Mouse (Mus musculus) megakaryocyte, adult 5-6 weeks (primary cell): ENCODE measurements around the gene Tha1. TPM values are rescaled to one million over a fixed set of nuclear protein-coding genes. Genes with fewer than 3 reads are reported as not detected.
A peak's percentile ranks its signal among the peaks of the same experiment; 100 is the strongest.
"Not testable (repeated sequence)": the region's sequence is repeated elsewhere in the genome, so short reads cannot be mapped to it uniquely, and the experiment has no call there.

Source experiments
- ATAC-seq: 2 replicates; pipeline ENCODE4 v1.8.0; 2016; ENCODE audit warnings: mild to moderate bottlenecking, inconsistent platforms; ENCODE audit not compliant: poor library complexity, severe bottlenecking
- total RNA-seq, 2 experiments: library from RNA; stranded (forward) in 1 of 2; stranded (reverse) in 1 of 2; fragments of 153-499, 151-499 nt in 1 of 2; fragments of 221-1000, 200-1000 nt in 1 of 2; gene quantifications; 2 replicates each; pipeline versions ENCODE4 v1.2.3 to v1.2.4; 2015 to 2017

The Tha1 gene
- total RNA-seq, 2 experiments from 2014 or later = 1.1 to 1.4 TPM

DNA sequence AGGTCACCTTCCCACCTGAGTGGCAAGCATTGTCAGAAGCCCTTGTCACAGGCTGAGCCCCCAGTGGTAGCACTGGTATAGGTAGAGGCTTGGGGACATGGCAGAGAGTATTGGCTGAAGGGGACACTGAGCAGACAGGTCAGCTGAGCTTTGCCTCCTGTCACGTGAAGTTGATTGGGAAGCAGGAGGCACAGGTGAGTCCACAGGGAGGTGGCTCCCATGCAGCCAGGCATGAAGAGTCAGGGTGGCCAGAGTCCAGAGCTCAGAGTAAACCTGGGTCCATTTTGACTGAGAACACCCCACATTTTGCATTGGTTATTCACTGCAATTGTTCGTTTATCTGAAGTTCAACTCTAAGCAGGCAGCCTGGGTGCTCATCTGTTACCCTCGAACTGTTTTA is 20.4 kb downstream of the Tha1 start:
- ATAC-seq = no peak

DNA sequence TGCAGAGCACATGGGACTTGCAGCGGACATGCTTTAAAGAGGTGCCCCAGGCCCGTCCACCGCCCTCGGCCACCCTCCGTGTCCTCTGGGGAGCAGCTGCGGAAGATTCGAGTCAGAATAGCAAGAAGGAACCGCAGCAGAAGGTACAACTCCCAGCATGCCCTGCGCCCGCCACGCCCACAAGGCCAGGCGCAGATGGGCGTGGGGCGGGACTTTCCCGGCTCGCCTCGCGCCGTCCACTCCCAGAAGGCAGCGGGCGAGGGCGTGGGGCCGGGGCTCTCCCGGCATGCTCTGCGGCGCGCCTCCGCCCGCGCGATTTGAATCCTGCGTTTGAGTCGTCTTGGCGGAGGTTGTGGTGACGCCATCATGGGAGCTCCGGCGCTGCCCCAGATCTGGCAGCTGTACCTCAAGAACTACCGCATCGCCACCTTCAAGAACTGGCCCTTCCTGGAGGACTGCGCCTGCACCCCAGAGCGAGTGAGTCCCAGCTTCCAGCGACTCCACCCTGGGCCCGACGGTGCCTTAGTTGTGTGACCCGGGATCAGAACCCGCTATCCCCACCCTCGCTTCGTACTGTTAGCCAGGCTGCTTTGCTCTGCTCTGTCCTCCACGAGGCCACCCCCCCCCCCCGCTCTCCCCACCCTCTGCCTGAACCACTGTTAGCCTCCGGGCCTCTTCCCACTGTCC is 24.2 kb downstream of the Tha1 start, which contains the start of gene Birc5:
Gene Birc5, plus strand, starts transcription at position 267 of the 687 bp plus-strand sequence.
- ATAC-seq = peak; percentile 98

DNA sequence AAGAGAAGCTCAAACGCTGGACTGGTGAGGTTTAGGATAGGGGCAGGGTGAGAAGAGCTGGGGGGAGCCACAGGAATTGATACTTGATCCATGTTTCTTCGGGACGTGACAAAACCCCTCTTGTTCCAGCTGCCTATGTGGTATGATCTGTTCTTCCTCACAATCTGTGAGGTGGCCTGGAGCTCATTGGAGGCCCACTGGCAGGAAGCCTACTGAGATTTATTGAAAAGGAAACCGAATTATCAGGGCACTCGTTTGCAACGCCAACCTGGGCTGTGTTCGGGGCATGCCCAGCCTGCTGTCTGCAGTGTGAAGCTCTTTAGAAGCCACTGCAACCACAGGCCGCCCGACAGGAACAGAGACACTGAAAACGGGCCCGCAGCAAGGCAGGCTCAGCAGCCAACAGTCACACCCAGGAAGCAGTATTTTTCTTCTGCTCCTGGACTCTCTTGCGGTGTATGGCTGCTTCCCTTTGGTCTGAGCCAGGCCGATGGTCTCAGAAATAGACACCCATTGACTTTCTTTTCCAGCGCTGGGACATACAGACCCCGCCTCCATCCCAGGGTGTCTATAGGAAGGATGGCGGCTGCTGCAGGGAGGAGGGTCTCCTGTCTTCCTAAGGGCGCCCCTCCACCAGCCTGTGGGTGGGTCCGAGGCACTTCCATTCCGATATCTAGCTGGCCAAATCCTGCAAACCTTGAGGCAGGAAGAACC is 24.9 kb downstream of the Tha1 start:
- ATAC-seq = peak; percentile 55

DNA sequence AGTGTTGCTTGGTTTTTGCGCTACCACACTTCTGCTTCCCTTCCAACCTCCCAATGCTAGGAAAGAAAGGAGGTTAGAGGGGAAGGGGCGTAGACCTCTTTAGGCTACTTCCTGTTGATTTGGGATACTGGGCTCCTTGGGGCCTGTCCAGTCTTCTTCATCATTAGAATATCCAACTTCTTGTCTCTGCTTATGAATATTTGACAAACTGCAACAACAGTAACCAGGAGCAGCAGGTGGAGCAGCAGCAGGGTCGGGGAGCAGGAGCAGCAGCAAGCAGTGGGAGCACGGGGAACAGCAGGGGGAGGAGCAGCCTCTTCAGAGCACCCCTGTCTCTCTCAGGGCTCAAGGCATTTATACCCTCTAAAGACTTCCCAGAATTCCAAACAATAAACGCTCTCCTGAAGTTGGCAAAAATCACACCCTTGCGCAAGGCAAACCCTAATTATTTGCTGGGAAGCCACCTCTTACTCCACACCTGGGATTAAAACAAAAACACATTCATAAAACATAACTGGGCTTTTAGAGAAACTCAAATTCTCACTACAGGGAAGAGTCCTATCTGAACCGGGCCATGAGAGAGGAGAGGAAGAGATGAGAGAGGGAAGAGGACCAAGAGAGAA is 25.6 kb downstream of the Tha1 start:
- no peak for ATAC-seq

DNA sequence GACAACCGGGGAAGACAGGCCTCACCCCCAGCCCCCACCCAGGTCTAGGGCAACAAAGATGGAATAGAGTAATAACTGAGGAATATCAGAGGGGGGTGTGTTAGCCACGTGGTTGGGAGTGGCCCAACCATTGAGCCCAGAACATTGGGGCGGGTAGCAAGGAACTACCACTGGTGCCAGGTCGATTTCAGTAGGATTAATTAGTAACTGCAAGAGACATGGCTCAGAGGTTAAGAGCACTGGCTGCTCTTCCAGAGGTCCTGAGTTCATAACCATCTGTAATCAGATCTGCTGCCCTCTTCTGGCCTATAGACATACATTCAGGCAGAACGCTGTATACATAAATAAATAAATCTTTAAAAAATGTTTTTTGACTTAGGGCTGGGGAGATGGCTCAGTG is 26.6 kb downstream of the Tha1 start:
- no peak for ATAC-seq

GRCm38 (mm10) chr11:117845651-117846050 is 27.6 kb downstream of the Tha1 start:
- ATAC-seq = no peak

DNA sequence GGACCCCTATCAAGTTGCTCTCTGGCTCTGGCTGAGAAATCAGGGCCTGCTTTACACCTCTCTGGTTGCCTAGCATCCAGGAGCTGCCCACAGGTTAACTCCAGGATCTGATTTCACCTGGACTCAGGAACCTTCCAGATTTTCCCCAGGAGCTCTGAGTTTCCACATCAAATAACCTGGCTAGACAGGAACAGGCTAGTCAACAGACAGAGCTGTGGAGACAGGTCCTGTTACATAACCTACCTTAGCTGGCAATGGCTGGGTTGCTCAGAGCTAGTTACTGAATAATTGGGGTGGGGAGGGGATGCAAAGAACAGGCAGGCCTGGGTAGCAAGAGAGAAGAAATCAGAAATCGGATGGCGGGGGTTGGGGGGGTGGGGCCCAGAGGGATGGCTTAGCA is 28.3 kb downstream of the Tha1 start:
- ATAC-seq = no peak

DNA sequence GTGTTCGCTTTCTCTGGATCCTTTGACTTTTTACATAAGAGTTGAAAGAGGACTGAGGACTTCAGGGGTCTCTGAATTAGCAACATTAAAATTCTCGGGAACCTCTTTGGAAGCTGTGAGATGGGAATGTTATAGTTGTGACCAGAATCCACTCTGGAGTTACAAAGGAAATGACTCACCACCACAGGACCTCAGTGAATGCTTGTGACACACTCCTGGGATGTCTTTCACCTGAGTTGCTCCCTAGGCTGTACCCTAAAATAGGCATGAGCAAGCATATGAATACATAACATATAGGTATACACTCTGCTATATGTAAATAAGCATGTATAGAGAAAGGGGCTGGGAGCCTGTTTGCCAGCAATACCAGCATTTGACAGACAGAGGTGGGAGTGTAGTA is 29.8 kb downstream of the Tha1 start:
- ATAC-seq = no peak

GRCm38 (mm10) chr11:117840910-117841309 is 32.4 kb downstream of the Tha1 start:
- no peak for ATAC-seq

GRCm38 (mm10) chr11:117839021-117839420 is 34.3 kb downstream of the Tha1 start:
- ATAC-seq = no peak

DNA sequence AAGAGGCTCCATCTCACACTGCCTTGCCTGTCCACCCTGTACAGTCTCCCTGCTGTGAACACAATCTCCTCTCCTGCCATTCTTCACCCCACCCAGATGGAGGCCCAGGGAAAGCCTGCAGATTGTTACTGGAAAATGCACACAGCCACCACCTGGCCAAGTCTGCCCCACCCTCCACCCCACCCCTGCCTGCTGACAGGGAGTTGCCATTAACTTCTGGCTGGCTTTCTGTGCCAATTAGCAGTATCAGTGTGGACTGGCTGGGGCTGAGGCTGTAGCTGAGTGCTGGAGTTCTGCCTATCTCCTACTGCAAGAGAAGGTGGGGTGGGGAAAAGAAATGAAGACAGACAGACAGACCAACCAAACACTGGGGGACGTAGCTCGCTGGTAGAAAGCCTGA is 34.7 kb downstream of the Tha1 start:
- ATAC-seq = peak; percentile 47

GRCm38 (mm10) chr11:117836306-117836705 is 37.0 kb downstream of the Tha1 start:
- ATAC-seq = no peak

GRCm38 (mm10) chr11:117834086-117834485 is 39.2 kb downstream of the Tha1 start:
- no peak for ATAC-seq

DNA sequence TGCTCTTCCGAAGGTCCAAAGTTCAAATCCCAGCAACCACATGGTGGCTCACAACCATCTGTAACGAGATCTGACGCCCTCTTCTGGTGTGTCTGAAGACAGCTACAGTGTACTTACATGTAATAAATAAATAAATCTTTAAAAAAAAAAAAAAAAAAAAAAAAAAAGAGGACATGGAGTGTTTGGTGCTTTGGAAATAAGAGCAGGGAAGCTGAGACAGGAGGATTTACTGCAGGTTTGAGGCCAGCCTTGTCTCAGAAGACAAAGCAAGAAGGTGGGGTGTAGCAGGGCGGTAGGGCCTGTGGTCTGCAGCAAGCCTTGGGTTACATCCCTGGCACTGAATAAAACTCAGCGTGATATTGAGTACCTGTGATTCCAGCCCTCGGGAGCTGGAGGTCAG is 39.8 kb downstream of the Tha1 start:
- ATAC-seq = not testable (repeated sequence)

GRCm38 (mm10) chr11:117832086-117832969 is 41.0 kb downstream of the Tha1 start:
- ATAC-seq = peak; percentile 87

DNA sequence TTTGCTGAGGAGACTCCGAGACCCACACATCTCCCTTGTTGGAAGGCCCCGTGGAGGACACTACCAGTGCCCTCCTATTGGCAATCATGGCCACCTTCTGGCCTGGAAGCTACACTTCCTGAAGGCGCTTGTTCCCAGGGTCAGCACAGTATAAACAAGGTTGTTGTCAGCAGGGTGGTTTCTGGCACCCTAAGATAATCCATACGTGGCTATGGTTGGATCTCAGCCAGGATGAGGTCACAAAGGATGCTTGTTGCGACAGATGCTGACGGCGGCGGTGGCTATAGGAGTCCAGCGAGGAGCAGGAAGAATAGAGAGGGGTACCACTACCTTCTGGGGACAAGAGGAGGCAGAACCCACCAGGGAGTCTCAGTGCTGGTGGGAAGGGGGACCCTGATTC is 42.9 kb downstream of the Tha1 start:
- no peak for ATAC-seq

GRCm38 (mm10) chr11:117829671-117830215 is 43.5 kb downstream of the Tha1 start:
- ATAC-seq = no peak

DNA sequence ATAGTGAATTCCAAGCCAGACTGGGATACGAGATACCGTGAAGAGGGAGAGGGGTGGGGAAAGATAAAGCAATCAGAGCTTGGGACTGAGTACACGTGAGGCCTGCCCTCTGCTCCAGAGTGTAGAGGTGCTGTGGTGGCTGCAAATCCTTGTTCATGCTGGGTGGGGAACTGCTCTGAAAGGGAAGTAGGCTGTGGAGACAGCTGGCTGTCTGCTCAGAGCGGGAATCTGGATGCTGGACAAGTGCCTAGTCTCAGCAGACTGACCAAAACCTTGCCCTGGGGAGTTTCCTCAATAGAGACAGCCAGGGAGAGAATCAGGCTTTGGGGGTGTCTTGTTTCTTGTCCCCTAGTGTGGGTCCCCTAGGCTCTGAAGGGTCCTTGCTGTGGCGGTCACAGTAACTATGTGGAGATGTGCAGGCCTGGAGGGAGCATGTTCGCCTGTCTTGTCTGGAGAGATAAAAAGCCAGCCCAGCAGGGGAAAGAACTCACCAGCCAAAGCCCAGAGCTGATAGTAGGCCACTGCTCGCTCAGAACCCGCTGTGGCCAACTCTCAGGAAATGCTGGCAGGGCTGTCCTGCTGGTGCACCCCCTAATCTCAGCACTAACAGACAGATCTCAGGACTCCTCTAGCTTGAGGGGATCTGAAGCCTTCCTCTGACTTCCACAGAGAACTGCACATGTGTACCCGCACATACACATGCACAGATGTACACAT is 44.2 kb downstream of the Tha1 start:
- ATAC-seq = no peak

DNA sequence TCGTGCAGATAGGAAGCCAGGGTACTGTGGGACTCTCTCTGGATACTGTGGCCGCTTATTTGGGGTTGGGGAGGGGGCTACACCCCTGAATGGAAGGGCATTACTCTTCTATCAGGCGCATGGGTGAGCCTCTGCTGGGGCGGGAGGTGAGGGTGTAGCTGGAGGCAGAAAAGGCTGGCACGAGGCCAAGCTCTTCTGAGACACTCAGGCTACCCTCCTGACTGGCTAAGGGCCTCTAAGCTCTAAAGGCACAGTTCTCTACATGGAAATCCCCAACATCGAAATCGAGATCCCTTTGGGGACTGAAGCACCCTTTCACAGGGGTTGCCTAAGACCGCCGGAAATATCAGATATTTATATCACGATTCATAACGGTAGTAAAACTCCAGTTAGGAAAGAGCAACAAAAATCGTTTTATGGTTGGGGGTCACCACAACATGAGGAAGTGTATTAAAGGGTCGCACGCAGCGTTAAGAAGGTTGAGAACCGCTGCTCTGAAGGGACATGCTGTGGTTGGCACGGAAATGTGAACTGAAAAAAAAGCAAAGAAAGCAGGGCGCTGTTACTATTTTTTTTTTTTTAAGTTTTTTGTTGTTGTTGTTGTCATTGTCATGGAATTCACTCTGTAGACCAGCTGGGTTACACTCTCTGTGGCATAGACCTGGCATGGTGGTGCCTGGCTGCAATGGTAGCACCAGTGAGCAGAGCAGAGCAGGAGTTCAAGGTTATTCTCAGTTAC is 45.0 kb downstream of the Tha1 start:
- no peak for ATAC-seq
